Mouse (Mus musculus) liver, postnatal 0 days (tissue): ENCODE results near the gene Abca8a. TPM values are rescaled to one million over a fixed set of nuclear protein-coding genes. Genes with fewer than 3 reads are reported as not detected.

Source experiments
- ATAC-seq: fragments of 200-750 bp; cut with Nextera tagmentation; 2 replicates; pipeline ENCODE4 v1.8.0; 2017; ENCODE audit warnings: mild to moderate bottlenecking, moderate library complexity
- DNase-seq: peaks from one replicate; pipeline ENCODE4 v3.0.0-alpha.2; 2016
- H3K27ac ChIP-seq: fragments of 300-500 bp; sonication (generic); 2 replicates; pipeline ENCODE4 v1.5.1; 2014; ENCODE audit warnings: antibody characterized with exemption, moderate library complexity, mild to moderate bottlenecking, low read depth
- H3K27me3 ChIP-seq: fragments of 300-500 bp; sonication (generic); 2 replicates; pipeline ENCODE4 v1.6.1; 2014; ENCODE audit warnings: low read length, control low read depth, mixed read lengths; ENCODE audit not compliant: insufficient read depth
- H3K36me3 ChIP-seq: fragments of 300-500 bp; sonication (generic); replicated peaks from 2 replicates; pipeline ENCODE4 v1.6.1; 2014; ENCODE audit warnings: mild to moderate bottlenecking, control low read depth, low read length, moderate library complexity, mixed read lengths; ENCODE audit not compliant: insufficient read depth
- H3K4me1 ChIP-seq: fragments of 300-500 bp; sonication (generic); 2 replicates; pipeline ENCODE4 v1.6.1; 2014; ENCODE audit warnings: antibody characterized with exemption, mild to moderate bottlenecking, control low read depth; ENCODE audit not compliant: insufficient read depth
- H3K4me2 ChIP-seq: fragments of 300-500 bp; sonication (generic); 2 replicates; pipeline ENCODE4 v1.6.1; 2014; ENCODE audit warnings: low read depth, mild to moderate bottlenecking, low read length, moderate library complexity, mixed read lengths
- H3K4me3 ChIP-seq: fragments of 300-500 bp; sonication (generic); 2 replicates; pipeline ENCODE4 v1.5.1; 2014; ENCODE audit warnings: low read depth, low read length
- H3K9ac ChIP-seq: fragments of 300-500 bp; sonication (generic); replicated peaks from 2 replicates; pipeline ENCODE4 v1.6.1; 2014; ENCODE audit warnings: mild to moderate bottlenecking, moderate library complexity
- H3K9me3 ChIP-seq: fragments of 300-500 bp; sonication (generic); 2 replicates; pipeline ENCODE4 v1.6.1; 2016; ENCODE audit warnings: mild to moderate bottlenecking, control low read depth, low read length, mixed read lengths
- CTCF ChIP-seq: sonication (generic); IDR thresholded peaks from 2 replicates; pipeline ENCODE4 v1.5.1; 2016; ENCODE audit warnings: antibody characterized with exemption, low read depth
- EP300 ChIP-seq: IDR thresholded peaks from 2 replicates; pipeline ENCODE4 v1.6.1; 2016; ENCODE audit warnings: antibody characterized with exemption, low read depth, mild to moderate bottlenecking
- WGBS: fragments of 180-500 bp; shearing (Covaris S2); extraction: QIAGEN DNeasy Blood & Tissue Kit; methylation state at CpG from one replicate; pipeline ENCODE4 v1.1.7; 2014; ENCODE audit not compliant: insufficient replicate concordance; 5-methylcytosine and 5-hydroxymethylcytosine counted together
- polyA plus RNA-seq: library from polyadenylated mRNA; unstranded; fragments of >200 nt; fragmentation: Nextera tagmentation; extraction: Ambion mirVana; gene quantifications from 2 replicates; pipeline ENCODE4 v1.2.1, GENCODE M21; 2015

Abca8a gene
- polyA plus RNA-seq, 1 experiment from 2014 or later, result 11.8 TPM

- peak; percentile 24 for DNase-seq
- no peak overlapping the region for H3K4me3 ChIP-seq
- H3K36me3 ChIP-seq, result peaks cover 7% of the 10 kb centered on the region; the same call in 1 of the 2 replicates
- H3K27me3 ChIP-seq, result no peaks in the 10 kb centered on the region
- no peak overlapping the region for H3K9ac ChIP-seq
- H3K4me1 ChIP-seq, result 0 out of 2 replicates have a peak, but pooled peaks cover 2% of the 10 kb centered on the region
- no peaks in the 10 kb centered on the region for H3K9me3 ChIP-seq
- 36% methylated on average over 2 of the region's 2 CpGs for WGBS
- no peak overlapping the region for H3K4me2 ChIP-seq
- no peak for TF ChIP-seq CTCF
- TF ChIP-seq EP300, result peak; percentile 63; the same call in 1 of the 2 replicates
- H3K27ac ChIP-seq, result peak overlapping the region; percentile 76
- peak; percentile 97 for ATAC-seq
These were observed 35.7 kb downstream of the Abca8a start for GRCm38 (mm10) chr11:110060127-110060526.

GRCm38 (mm10) chr11:110053681-110054080 lies 42.1 kb downstream of the Abca8a start:
- WGBS, result 61% methylated on average over 3 of the region's 3 CpGs

GRCm38 (mm10) chr11:110037795-110038194 lies 58.0 kb downstream of the Abca8a start:
- DNase-seq, result peak; percentile 65
- Histone ChIP-seq H3K4me3 (no peak overlapping the region), H3K4me2 (no peak overlapping the region), H3K9me3 (no peaks in the 10 kb centered on the region), H3K9ac (no peak overlapping the region), H3K27me3 (no peaks in the 10 kb centered on the region), H3K4me1 (no peaks in the 10 kb centered on the region), H3K36me3 (no peaks in the 10 kb centered on the region; the same call in 1 of the 2 replicates), H3K27ac (peak overlapping the region; percentile 90)
- WGBS, result 64% methylated on average over 2 of the region's 2 CpGs
- TF ChIP-seq CTCF (no peak), EP300 (peak; percentile 61)
- peak; percentile 97 for ATAC-seq

More at GRCm38 (mm10) chr11:110053681-110054080, 42.1 kb downstream of the Abca8a start:
- H3K9ac ChIP-seq, result no peak overlapping the region
- H3K27me3 ChIP-seq, result no peaks in the 10 kb centered on the region
- H3K4me2 ChIP-seq, result no peak overlapping the region
- H3K4me1 ChIP-seq, result no peaks in the 10 kb centered on the region
- no peak for ATAC-seq
- H3K9me3 ChIP-seq, result peaks cover 3% of the 10 kb centered on the region; the same call in 1 of the 2 replicates
- no peak overlapping the region for H3K4me3 ChIP-seq
- no peak for DNase-seq
- TF ChIP-seq EP300, result no peak
- no peak for TF ChIP-seq CTCF
- no peak overlapping the region for H3K27ac ChIP-seq
- H3K36me3 ChIP-seq, result peaks cover 7% of the 10 kb centered on the region

- Histone ChIP-seq H3K4me2 (no peak overlapping the region), H3K4me3 (no peak overlapping the region), H3K36me3 (peaks cover 7% of the 10 kb centered on the region), H3K9me3 (no peaks in the 10 kb centered on the region), H3K4me1 (peaks cover 4% of the 10 kb centered on the region), H3K27me3 (no peaks in the 10 kb centered on the region), H3K27ac (peak overlapping the region; percentile 85), H3K9ac (no peak overlapping the region; the same call in 1 of the 2 replicates)
- peak; percentile 91 for ATAC-seq
- 0 out of 2 replicates have a peak, but pooled peaks have one; percentile 55 for TF ChIP-seq EP300
- TF ChIP-seq CTCF, result no peak
- 29% methylated on average over 7 of the region's 7 CpGs for WGBS
- peak; percentile 48 for DNase-seq
These were observed 66.7 kb downstream of the Abca8a start for GRCm38 (mm10) chr11:110028913-110029695.

- Histone ChIP-seq H3K27me3 (no peaks in the 10 kb centered on the region), H3K27ac (peak overlapping the region; percentile 84), H3K9me3 (no peaks in the 10 kb centered on the region), H3K9ac (no peak overlapping the region), H3K4me2 (no peak overlapping the region), H3K4me3 (no peak overlapping the region), H3K36me3 (no peaks in the 10 kb centered on the region), H3K4me1 (no peaks in the 10 kb centered on the region)
- DNase-seq, result peak; percentile 40
- WGBS, result 50% methylated on average over 2 of the region's 2 CpGs
- peak; percentile 77 for TF ChIP-seq EP300
- TF ChIP-seq CTCF, result no peak
- ATAC-seq, result peak; percentile 98
These were observed 84.8 kb downstream of the Abca8a start for GRCm38 (mm10) chr11:110010836-110011546.

- Histone ChIP-seq H3K27ac (peak within 1 kb of the TSS; percentile 88), H3K9me3 (no peaks in the 10 kb centered on the region), H3K36me3 (no peaks in the 10 kb centered on the region), H3K4me1 (0 out of 2 replicates have a peak, but pooled peaks cover 5% of the 10 kb centered on the region), H3K4me3 (peak within 1 kb of the TSS; percentile 43), H3K27me3 (no peaks in the 10 kb centered on the region), H3K9ac (peak within 1 kb of the TSS; percentile 67), H3K4me2 (peak within 1 kb of the TSS; percentile 69)
- TF ChIP-seq EP300, result no peak
- TF ChIP-seq CTCF, result no peak
- DNase-seq (peak; percentile 84), ATAC-seq (peak; percentile 95)
- 1% methylated on average over 15 of the region's 15 CpGs for WGBS
These were observed 100.2 kb downstream of the Abca8a start, which contains the start of gene Abca8b for GRCm38 (mm10) chr11:109995624-109996023. TSS of gene Abca8b (minus strand) at chr11:109995845.
